Mouse (Mus musculus) heart, embryonic 14.5 days (tissue): Measurements from ENCODE around the gene Ston2. TPM values are rescaled to one million over a fixed set of nuclear protein-coding genes. Genes with fewer than 3 reads are reported as not detected.
"Not testable (repeated sequence)": the region's sequence is repeated elsewhere in the genome, so short reads cannot be mapped to it uniquely, and the experiment has no call there.

Experiments used
- ATAC-seq: fragments of 200-750 bp; cut with Nextera tagmentation; 2 replicates; pipeline ENCODE4 v1.8.0; 2017; ENCODE audit warnings: low read depth, moderate TSS enrichment; ENCODE audit not compliant: insufficient number of reproducible peaks, insufficient read depth, low FRiP score
- H3K27ac ChIP-seq, 2 experiments: fragments of 200-500 bp in 1 of 2; fragments of 300-500 bp in 1 of 2; sonication (generic) in 1 of 2; replicated peaks in 1 of 2; 2 replicates each; pipeline ENCODE4 v1.5.1; 2012 to 2014; ENCODE audit warnings: low read depth in 2 of 2, low read length in 2 of 2, control low read depth in 1 of 2, mild to moderate bottlenecking in 1 of 2, mixed read lengths in 1 of 2; ENCODE audit not compliant: control insufficient read depth in 1 of 2, insufficient read depth in 1 of 2
- H3K27me3 ChIP-seq: fragments of 300-500 bp; sonication (generic); 2 replicates; pipeline ENCODE4 v1.6.1; 2014; ENCODE audit warnings: mild to moderate bottlenecking, low read length, control low read depth; ENCODE audit not compliant: control insufficient read depth, insufficient read depth
- H3K36me3 ChIP-seq: fragments of 300-500 bp; sonication (generic); 2 replicates; pipeline ENCODE4 v1.6.1; 2014; ENCODE audit warnings: mild to moderate bottlenecking, control low read depth, low read length, mixed read lengths; ENCODE audit not compliant: control insufficient read depth, insufficient read depth
- H3K4me1 ChIP-seq, 2 experiments: fragments of 200-500 bp in 1 of 2; fragments of 300-500 bp in 1 of 2; sonication (generic) in 1 of 2; 2 replicates each; pipeline ENCODE4 v1.6.1; 2012 to 2014; ENCODE audit warnings: low read length in 2 of 2, control low read depth in 1 of 2, mixed read lengths in 1 of 2; ENCODE audit not compliant: control insufficient read depth in 2 of 2, insufficient read depth in 2 of 2
- H3K4me2 ChIP-seq: fragments of 300-500 bp; sonication (generic); 2 replicates; pipeline ENCODE4 v1.6.1; 2014; ENCODE audit warnings: mild to moderate bottlenecking, low read length
- H3K4me3 ChIP-seq, 2 experiments: fragments of 200-500 bp in 1 of 2; fragments of 300-500 bp in 1 of 2; sonication (generic) in 1 of 2; 2 replicates each; pipeline ENCODE4 v1.5.1; 2012 to 2014; ENCODE audit warnings: low read length in 2 of 2, mild to moderate bottlenecking in 2 of 2, control low read depth in 1 of 2, low read depth in 1 of 2, moderate library complexity in 1 of 2; ENCODE audit not compliant: control insufficient read depth in 1 of 2, insufficient read depth in 1 of 2
- H3K9ac ChIP-seq: fragments of 300-500 bp; sonication (generic); 2 replicates; pipeline ENCODE4 v1.6.1; 2014; ENCODE audit warnings: mild to moderate bottlenecking, low read length
- H3K9me3 ChIP-seq: fragments of 300-500 bp; sonication (generic); 2 replicates; pipeline ENCODE4 v1.6.1; 2016; ENCODE audit warnings: low read length, control low read depth; ENCODE audit not compliant: control insufficient read depth
- WGBS: fragments of 180-500 bp; shearing (Covaris S2); extraction: QIAGEN DNeasy Blood & Tissue Kit; methylation state at CpG from one replicate; pipeline ENCODE4 v1.1.7; 2014; 5-methylcytosine and 5-hydroxymethylcytosine counted together
- polyA plus RNA-seq: library from polyadenylated mRNA; unstranded; fragments of >200 nt; fragmentation: Nextera tagmentation; extraction: Ambion mirVana; gene quantifications from 2 replicates; pipeline ENCODE4 v1.2.1, GENCODE M21; 2014

Ston2 gene
- polyA plus RNA-seq, 1 experiment from 2014 or later: 1.5 TPM

GRCm38 (mm10) chr12:91588670-91589541 lies 199.3 kb downstream of the Ston2 start:
- H3K9me3 ChIP-seq: no peaks in the 10 kb centered on the region
- peaks cover 20% of the 10 kb centered on the region for H3K36me3 ChIP-seq
- under 1% methylated on average over 77 of the region's 83 CpGs for WGBS
- H3K4me3 ChIP-seq: peak overlapping the region; percentile 90 to 96
- peak overlapping the region; percentile 100 for H3K9ac ChIP-seq
- peaks cover 2 to 17% of the 10 kb centered on the region in 2 experiments for H3K4me1 ChIP-seq
- ATAC-seq: 0 out of 2 replicates have a peak, but pooled peaks have one; percentile 4
- H3K4me2 ChIP-seq: peak overlapping the region; percentile 67
- H3K27me3 ChIP-seq: no peaks in the 10 kb centered on the region
- peak overlapping the region; percentile 99 to 100 for H3K27ac ChIP-seq

- H3K27me3 ChIP-seq: no peaks in the 10 kb centered on the region
- H3K9ac ChIP-seq: peak overlapping the region; percentile 100
- peak overlapping the region; percentile 90 to 96 for H3K4me3 ChIP-seq
- peak; percentile 82 for ATAC-seq
- H3K36me3 ChIP-seq: peaks cover 25% of the 10 kb centered on the region
- H3K4me1 ChIP-seq: peaks cover 2 to 24% of the 10 kb centered on the region in 2 experiments
- H3K4me2 ChIP-seq: peak overlapping the region; percentile 67
- no peaks in the 10 kb centered on the region for H3K9me3 ChIP-seq
- under 1% methylated on average over 32 of the region's 32 CpGs for WGBS
- H3K27ac ChIP-seq: peak overlapping the region; percentile 99 to 100
Measured at GRCm38 (mm10) chr12:91588176-91588669, 200.0 kb downstream of the Ston2 start.

DNA sequence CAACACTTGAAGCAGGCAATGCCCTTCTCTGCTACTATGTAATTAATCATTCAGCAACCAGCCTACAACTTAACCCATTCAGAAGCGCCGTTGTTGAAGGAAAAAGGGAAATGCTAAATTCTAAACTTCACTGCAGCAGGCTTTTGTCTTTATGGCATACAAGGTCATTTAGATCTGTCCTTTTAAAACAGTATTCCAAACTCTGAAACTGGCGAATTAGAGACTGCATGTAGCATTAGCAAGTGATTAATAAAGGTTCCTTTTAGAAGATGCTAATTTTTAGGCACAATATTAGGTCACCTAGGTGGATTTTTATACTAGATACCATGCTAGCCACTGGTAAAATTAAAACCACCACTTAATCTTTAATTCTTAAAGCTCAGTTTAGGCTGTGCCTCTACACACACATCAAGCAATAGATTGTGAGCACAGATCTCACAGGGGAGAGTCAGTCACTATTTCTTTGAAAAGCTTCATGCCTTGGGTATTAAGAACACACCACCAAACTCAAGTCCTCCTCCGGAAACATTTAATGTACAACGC lies 200.6 kb downstream of the Ston2 start:
- 35% methylated on average over 5 of the region's 5 CpGs for WGBS
- no peak for ATAC-seq

GRCm38 (mm10) chr12:91587077-91587476 lies 201.1 kb downstream of the Ston2 start:
- no peak for ATAC-seq
- H3K36me3 ChIP-seq: peaks cover 36% of the 10 kb centered on the region
- peak overlapping the region; percentile 100; the same call in 1 of the 2 replicates for H3K9ac ChIP-seq
- H3K27me3 ChIP-seq: no peaks in the 10 kb centered on the region
- no peaks in the 10 kb centered on the region for H3K9me3 ChIP-seq
- no peak overlapping the region; a peak in 1 of 4 replicates for H3K27ac ChIP-seq
- 57% methylated on average over 3 of the region's 3 CpGs for WGBS
- peaks cover 2 to 31% of the 10 kb centered on the region in 2 experiments for H3K4me1 ChIP-seq
- H3K4me2 ChIP-seq: peak overlapping the region; percentile 67
- peak overlapping the region in 1 of 2 experiments; percentile 90; a peak in 1 of 4 replicates for H3K4me3 ChIP-seq

More for the DNA sequence above, 200.6 kb downstream of the Ston2 start:
- Histone ChIP-seq H3K9ac (peak overlapping the region; percentile 100), H3K4me2 (peak overlapping the region; percentile 67), H3K4me3 (peak overlapping the region; percentile 20 to 90; a peak in 3 of 4 replicates), H3K27ac (peak overlapping the region in 1 of 2 experiments; percentile 100; a peak in 2 of 4 replicates), H3K4me1 (peaks cover 2 to 31% of the 10 kb centered on the region in 2 experiments), H3K9me3 (no peaks in the 10 kb centered on the region), H3K36me3 (peaks cover 32% of the 10 kb centered on the region), H3K27me3 (no peaks in the 10 kb centered on the region)

DNA sequence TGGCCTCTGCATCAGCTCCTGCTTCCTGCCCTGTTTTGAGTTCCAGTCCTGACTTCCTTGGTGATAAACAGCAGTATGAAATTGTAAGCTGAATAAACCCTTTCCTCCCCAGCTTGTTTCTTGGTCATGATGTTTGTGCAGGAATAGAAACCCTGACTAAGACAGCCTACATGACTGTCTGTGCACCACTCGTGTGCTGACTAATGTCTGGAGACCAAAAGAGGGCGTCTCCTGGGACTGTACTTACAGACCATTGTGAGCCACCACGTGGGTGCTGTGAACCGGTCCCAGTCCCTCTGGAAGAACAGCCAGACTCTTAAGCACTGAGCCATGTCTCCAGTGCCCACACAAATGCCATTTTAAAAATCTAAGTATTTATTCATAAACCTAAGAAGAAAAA lies 202.4 kb downstream of the Ston2 start:
- not testable (repeated sequence) for H3K4me2 ChIP-seq, ATAC-seq, H3K27ac ChIP-seq, H3K4me3 ChIP-seq, H3K9me3 ChIP-seq, H3K9ac ChIP-seq, H3K27me3 ChIP-seq
- Histone ChIP-seq H3K4me1 (peaks cover 1 to 31% of the 10 kb centered on the region in 2 experiments), H3K36me3 (peaks cover 40% of the 10 kb centered on the region)
- 95% methylated on average over 4 of the region's 4 CpGs for WGBS

GRCm38 (mm10) chr12:91585206-91585605 lies 203.0 kb downstream of the Ston2 start:
- Histone ChIP-seq H3K36me3 (peaks cover 44% of the 10 kb centered on the region), H3K9ac (no peak overlapping the region), H3K4me2 (no peak overlapping the region), H3K27ac (no peak overlapping the region), H3K9me3 (no peaks in the 10 kb centered on the region), H3K4me3 (no peak overlapping the region), H3K27me3 (no peaks in the 10 kb centered on the region), H3K4me1 (peaks cover 0 to 31% of the 10 kb centered on the region in 2 experiments; a peak in 3 of 4 replicates)
- no peak for ATAC-seq
- 90% methylated on average over 3 of the region's 3 CpGs for WGBS

GRCm38 (mm10) chr12:91583409-91583808 lies 204.8 kb downstream of the Ston2 start:
- peaks cover 0 to 31% of the 10 kb centered on the region in 2 experiments; a peak in 3 of 4 replicates for H3K4me1 ChIP-seq
- H3K4me3 ChIP-seq: no peak overlapping the region
- 33% methylated on average over 6 of the region's 6 CpGs for WGBS
- H3K27ac ChIP-seq: no peak overlapping the region
- no peaks in the 10 kb centered on the region for H3K9me3 ChIP-seq
- H3K9ac ChIP-seq: no peak overlapping the region; the same call in 1 of the 2 replicates
- peaks cover 56% of the 10 kb centered on the region for H3K36me3 ChIP-seq
- no peaks in the 10 kb centered on the region for H3K27me3 ChIP-seq
- H3K4me2 ChIP-seq: peak overlapping the region; percentile 43
- ATAC-seq: no peak
